Mouse (Mus musculus): ENCODE measurements around the gene 4933414I15Rik. TPM values are rescaled to one million over a fixed set of nuclear protein-coding genes. Genes with fewer than 3 reads are reported as not detected.

Gene 4933414I15Rik
- polyA plus RNA-seq, 1 experiment, result not detected

DNA sequence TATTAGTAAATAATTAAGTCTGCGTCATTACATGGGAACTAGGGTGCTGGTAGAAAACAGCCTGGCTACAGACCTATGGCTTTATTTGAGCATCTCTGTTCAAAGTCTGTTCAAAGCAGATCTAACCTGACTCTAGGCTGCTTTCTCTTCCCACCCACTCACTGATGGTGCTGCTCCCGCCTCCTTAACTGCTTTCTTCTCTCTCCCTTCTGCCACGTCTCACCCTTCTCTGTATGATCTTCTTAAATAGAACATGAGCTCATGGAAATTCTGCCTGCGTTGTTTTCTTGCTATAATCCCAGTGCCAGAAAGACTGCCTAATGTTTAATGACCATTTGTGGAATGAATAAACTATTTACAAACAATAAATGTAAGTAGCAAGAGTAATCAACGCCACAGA is 35.4 kb downstream of the 4933414I15Rik start:
- Histone ChIP-seq H3K36me3 (ENCODE audit: control insufficient read depth, insufficient read depth) (no peaks in the 10 kb centered on the region), H3K79me3 (ENCODE audit: low read depth) (no peaks in the 10 kb centered on the region)

DNA sequence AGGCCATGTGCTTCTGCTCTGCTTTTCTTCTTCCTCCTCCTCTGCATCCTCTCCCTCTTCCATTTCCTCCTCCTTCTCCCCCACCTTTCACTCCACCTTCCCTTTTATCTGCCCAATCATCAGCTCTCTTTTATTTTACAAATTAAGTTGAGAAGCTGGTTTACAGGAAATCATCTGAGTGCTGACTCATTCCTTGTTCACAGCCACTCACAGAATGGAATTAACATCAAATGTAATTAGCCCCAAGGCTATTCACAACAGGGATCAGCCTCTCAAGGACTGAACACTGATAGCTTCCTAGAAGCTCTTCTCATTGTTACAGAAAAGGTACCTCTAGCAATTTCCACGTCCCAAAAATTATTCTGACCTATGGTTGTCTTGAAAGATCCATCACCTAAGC is 46.2 kb downstream of the 4933414I15Rik start:
- H3K4me3 ChIP-seq (ENCODE audit: insufficient read depth, poor library complexity, severe bottlenecking), result no peak overlapping the region
- no peaks in the 10 kb centered on the region for H3K27me3 ChIP-seq (ENCODE audit: control insufficient read depth, insufficient read depth, insufficient read length)
- H3K36me3 ChIP-seq (ENCODE audit: control insufficient read depth, insufficient read depth), result no peaks in the 10 kb centered on the region
- no peak for TF ChIP-seq MYOG (IDR thresholded peaks at IDR 0.05; ENCODE audit: control insufficient read depth, extremely low read depth, insufficient read length)
- no peak for TF ChIP-seq CTCF (IDR thresholded peaks at IDR 0.05; ENCODE audit: control insufficient read depth, insufficient read depth, insufficient read length)
- TF ChIP-seq FOSL1 (IDR thresholded peaks at IDR 0.05; ENCODE audit: insufficient read depth, low read length, poor library complexity, severe bottlenecking), result no peak
- no peak for TF ChIP-seq USF1 (IDR thresholded peaks at IDR 0.05; ENCODE audit: low read depth)
- no peak for TF ChIP-seq MAX (IDR thresholded peaks at IDR 0.05)
- no peak for TF ChIP-seq MYOD1 (IDR thresholded peaks at IDR 0.05; ENCODE audit: control insufficient read depth, insufficient read length, low read depth)
- no peaks in the 10 kb centered on the region for H3K79me3 ChIP-seq (ENCODE audit: low read depth)
- no peaks in the 10 kb centered on the region for H3K79me2 ChIP-seq (ENCODE audit: control insufficient read depth, insufficient read depth)
- no peak overlapping the region for H3ac ChIP-seq (ENCODE audit: control insufficient read depth, insufficient read length, low read depth)

More for the DNA sequence above, 35.4 kb downstream of the 4933414I15Rik start:
- no peak for TF ChIP-seq CTCF (IDR thresholded peaks at IDR 0.05; ENCODE audit: control insufficient read depth, insufficient read depth, insufficient read length)
- TF ChIP-seq MYOG (IDR thresholded peaks at IDR 0.05; ENCODE audit: control insufficient read depth, extremely low read depth, insufficient read length), result no peak
- TF ChIP-seq USF1 (IDR thresholded peaks at IDR 0.05; ENCODE audit: low read depth), result no peak
- TF ChIP-seq FOSL1 (IDR thresholded peaks at IDR 0.05; ENCODE audit: insufficient read depth, low read length, poor library complexity, severe bottlenecking), result no peak
- TF ChIP-seq MAX (IDR thresholded peaks at IDR 0.05), result no peak
- TF ChIP-seq CEBPB (IDR thresholded peaks at IDR 0.05; ENCODE audit: low read depth), result no peak
- TF ChIP-seq MYOD1 (IDR thresholded peaks at IDR 0.05; ENCODE audit: control insufficient read depth, insufficient read length, low read depth), result no peak
- no peaks in the 10 kb centered on the region for H3K79me2 ChIP-seq (ENCODE audit: control insufficient read depth, insufficient read depth)
- no peak overlapping the region for H3K4me3 ChIP-seq (ENCODE audit: insufficient read depth, poor library complexity, severe bottlenecking)
- no peak overlapping the region for H3ac ChIP-seq (ENCODE audit: control insufficient read depth, insufficient read length, low read depth)
- no peaks in the 10 kb centered on the region for H3K27me3 ChIP-seq (ENCODE audit: control insufficient read depth, insufficient read depth, insufficient read length)

DNA sequence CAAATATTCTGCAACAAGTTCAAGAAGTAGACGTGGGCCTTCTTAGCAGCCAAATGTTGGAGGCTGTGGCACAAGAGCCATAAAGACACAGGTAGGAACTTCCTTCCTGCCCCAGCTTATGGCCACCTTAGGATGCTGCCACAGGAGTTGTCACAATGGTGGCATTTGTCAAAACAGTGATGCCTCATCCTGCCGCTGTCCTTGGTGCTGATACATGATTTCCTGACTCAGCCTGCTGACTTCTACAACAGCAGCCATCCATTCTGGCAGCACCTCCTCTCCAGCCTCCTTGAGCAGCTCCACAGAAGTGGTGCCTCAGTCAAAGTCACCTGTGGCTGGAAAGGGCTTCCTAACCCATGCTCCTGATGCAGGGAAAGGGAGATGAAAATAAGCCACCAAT is 51.1 kb downstream of the 4933414I15Rik start:
- no peaks in the 10 kb centered on the region for H3K36me3 ChIP-seq (ENCODE audit: control insufficient read depth, insufficient read depth)
- H3K79me3 ChIP-seq (ENCODE audit: low read depth), result no peaks in the 10 kb centered on the region
- H3ac ChIP-seq (ENCODE audit: control insufficient read depth, insufficient read length, low read depth), result no peak overlapping the region
- no peak for TF ChIP-seq MYOG (IDR thresholded peaks at IDR 0.05; ENCODE audit: control insufficient read depth, extremely low read depth, insufficient read length)
- TF ChIP-seq USF1 (IDR thresholded peaks at IDR 0.05; ENCODE audit: low read depth), result no peak
- no peak for TF ChIP-seq MAX (IDR thresholded peaks at IDR 0.05)
- TF ChIP-seq CTCF (IDR thresholded peaks at IDR 0.05; ENCODE audit: control insufficient read depth, insufficient read depth, insufficient read length), result no peak
- no peak for TF ChIP-seq MYOD1 (IDR thresholded peaks at IDR 0.05; ENCODE audit: control insufficient read depth, insufficient read length, low read depth)
- no peak for TF ChIP-seq FOSL1 (IDR thresholded peaks at IDR 0.05; ENCODE audit: insufficient read depth, low read length, poor library complexity, severe bottlenecking)
- TF ChIP-seq CEBPB (IDR thresholded peaks at IDR 0.05; ENCODE audit: low read depth), result no peak
- no peaks in the 10 kb centered on the region for H3K79me2 ChIP-seq (ENCODE audit: control insufficient read depth, insufficient read depth)
- H3K27me3 ChIP-seq (ENCODE audit: control insufficient read depth, insufficient read depth, insufficient read length), result no peaks in the 10 kb centered on the region
- no peak overlapping the region for H3K4me3 ChIP-seq (ENCODE audit: insufficient read depth, poor library complexity, severe bottlenecking)

Other genes starting within 250 kb of the 4933414I15Rik start
- 1.6 TPM for gene Zfp354c, start 116.0 kb downstream of the 4933414I15Rik start, polyA plus RNA-seq (2012; fragmentation: generic; extraction: Trizol)
- gene Zfp879, start 102.2 kb downstream of the 4933414I15Rik start, polyA plus RNA-seq (2012; fragmentation: generic; extraction: Trizol), result 0.01 TPM
- not detected for gene Grm6, start 93.1 kb downstream of the 4933414I15Rik start, polyA plus RNA-seq (2012; fragmentation: generic; extraction: Trizol)
- gene Zfp454, start 56.1 kb downstream of the 4933414I15Rik start, polyA plus RNA-seq (2012; fragmentation: generic; extraction: Trizol), result not detected
- gene Zfp2, start 27.6 kb downstream of the 4933414I15Rik start, polyA plus RNA-seq (2012; fragmentation: generic; extraction: Trizol), result 0.69 TPM
- 0.11 TPM for gene Zfp354b, start 12.1 kb downstream of the 4933414I15Rik start, polyA plus RNA-seq (2012; fragmentation: generic; extraction: Trizol)
- not detected for gene Prop1, start 10.0 kb upstream of the 4933414I15Rik start, polyA plus RNA-seq (2012; fragmentation: generic; extraction: Trizol)
- gene Olfr1378, start 22.8 kb upstream of the 4933414I15Rik start, polyA plus RNA-seq (2012; fragmentation: generic; extraction: Trizol), result not detected
- not detected for gene Olfr1377, start 38.2 kb upstream of the 4933414I15Rik start, polyA plus RNA-seq (2012; fragmentation: generic; extraction: Trizol)
- not detected for gene Olfr51, start 59.8 kb upstream of the 4933414I15Rik start, polyA plus RNA-seq (2012; fragmentation: generic; extraction: Trizol)
- not detected for gene Olfr54, start 70.5 kb upstream of the 4933414I15Rik start, polyA plus RNA-seq (2012; fragmentation: generic; extraction: Trizol)
- not detected for gene Olfr1375, start 104.3 kb upstream of the 4933414I15Rik start, polyA plus RNA-seq (2012; fragmentation: generic; extraction: Trizol)
- 0.88 TPM for gene Zfp354a, start 115.5 kb upstream of the 4933414I15Rik start, polyA plus RNA-seq (2012; fragmentation: generic; extraction: Trizol)